Mouse (Mus musculus) E14TG2a.4 (cell line): ENCODE measurements around the gene Nprl3.

ENCODE experiments used
- H3K27me3 ChIP-seq: 2 replicates; pipeline ENCODE4 v1.6.1; 2014; ENCODE audit warnings: low read length, control low read depth; ENCODE audit not compliant: insufficient read depth
- H3K36me3 ChIP-seq: 2 replicates; pipeline ENCODE4 v1.6.1; 2014; ENCODE audit warnings: low read length, control low read depth; ENCODE audit not compliant: insufficient read depth
- H3K4me1 ChIP-seq: replicated peaks from 2 replicates; pipeline ENCODE4 v1.6.1; 2014; ENCODE audit warnings: low read depth, low read length, control low read depth
- H3K4me3 ChIP-seq: replicated peaks from 2 replicates; pipeline ENCODE4 v1.5.1; 2014; ENCODE audit warnings: mild to moderate bottlenecking, low read length
- H3K9me3 ChIP-seq: 2 replicates; pipeline ENCODE4 v1.6.1; 2014; ENCODE audit warnings: low read length, control low read depth
- CTCF ChIP-seq: conservative IDR thresholded peaks from 2 replicates; pipeline ENCODE4 v1.5.1; 2014; ENCODE audit warnings: low read length
- NANOG ChIP-seq: IDR thresholded peaks from 2 replicates; pipeline ENCODE4 v1.6.1; 2014; ENCODE audit warnings: borderline replicate concordance, low read length, mixed read lengths
- POU5F1 ChIP-seq: IDR thresholded peaks from 2 replicates; pipeline ENCODE4 v1.6.1; 2014; ENCODE audit warnings: low read length, borderline replicate concordance

Nprl3 gene

DNA sequence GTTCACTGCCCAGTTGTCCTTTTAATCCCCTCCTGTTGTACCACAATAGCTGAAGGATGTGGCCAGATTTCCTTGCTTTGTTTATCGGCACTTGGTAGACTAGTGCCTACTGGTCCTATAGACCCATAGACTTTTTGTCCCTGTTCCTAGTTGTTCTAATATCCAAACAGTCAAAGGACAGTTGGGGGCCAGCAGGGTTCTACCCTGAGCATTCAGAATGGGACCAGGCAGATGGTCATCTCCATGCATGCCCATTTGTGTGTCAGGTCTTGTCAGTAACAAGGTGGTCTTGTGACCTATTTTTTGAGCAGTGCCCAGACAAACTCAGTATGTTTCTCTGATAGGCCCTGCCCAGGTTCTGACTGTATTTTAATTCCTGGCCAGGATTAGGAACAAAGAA lies 40.5 kb downstream of the Nprl3 start:
- Histone ChIP-seq H3K4me1 (peaks cover 50% of the 10 kb centered on the region), H3K9me3 (no peaks in the 10 kb centered on the region), H3K36me3 (peaks cover 44% of the 10 kb centered on the region), H3K27me3 (peaks cover 28% of the 10 kb centered on the region), H3K4me3 (peak overlapping the region; percentile 91)
- TF ChIP-seq CTCF (no peak), POU5F1 (no peak), NANOG (no peak)

DNA sequence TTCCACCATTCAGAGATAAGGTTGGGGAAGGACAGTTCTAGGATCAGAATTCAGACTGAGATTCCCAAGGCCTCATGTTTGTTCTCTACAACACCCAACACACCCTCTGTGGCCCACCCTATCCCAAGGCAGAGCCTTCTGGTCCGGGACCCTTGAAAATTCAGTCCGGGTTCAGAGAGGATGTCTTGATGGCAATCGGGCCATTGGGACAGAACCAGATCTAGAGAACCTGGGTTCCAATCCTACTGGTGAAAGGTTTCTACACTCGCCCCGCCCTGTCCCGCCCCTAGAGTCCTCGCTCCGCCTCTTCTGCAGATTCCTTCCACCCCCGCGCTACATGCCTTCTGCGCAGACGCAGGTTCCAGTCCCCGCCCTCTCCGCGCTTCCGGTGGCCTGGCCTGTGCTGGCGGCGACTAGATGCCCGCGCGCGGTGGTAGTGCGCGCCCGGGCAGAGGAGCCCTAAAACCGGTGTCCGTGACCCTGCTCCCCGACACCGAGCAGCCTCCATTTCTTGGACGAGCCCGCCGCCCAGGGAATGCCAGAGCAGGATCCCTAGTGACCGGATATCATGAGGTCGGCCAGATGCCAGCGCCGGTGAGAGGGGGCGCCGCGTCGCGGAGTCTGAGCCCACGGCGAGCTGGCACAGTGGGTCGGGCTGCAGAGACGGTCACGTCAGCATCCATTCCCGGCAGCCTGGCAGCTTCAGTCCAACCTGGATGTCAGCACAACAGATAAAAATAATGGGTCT lies 41.2 kb downstream of the Nprl3 start, which contains the start of gene Mpg:
TSS of gene Mpg (plus strand) at position 382 of the 748 bp plus-strand sequence.
- peak within 1 kb of the TSS; percentile 91 for H3K4me3 ChIP-seq
- H3K9me3 ChIP-seq: no peaks in the 10 kb centered on the region
- peaks cover 31% of the 10 kb centered on the region for H3K27me3 ChIP-seq
- TF ChIP-seq NANOG (no peak), CTCF (no peak), POU5F1 (no peak)
- peaks cover 37% of the 10 kb centered on the region for H3K36me3 ChIP-seq
- H3K4me1 ChIP-seq: peaks cover 51% of the 10 kb centered on the region

DNA sequence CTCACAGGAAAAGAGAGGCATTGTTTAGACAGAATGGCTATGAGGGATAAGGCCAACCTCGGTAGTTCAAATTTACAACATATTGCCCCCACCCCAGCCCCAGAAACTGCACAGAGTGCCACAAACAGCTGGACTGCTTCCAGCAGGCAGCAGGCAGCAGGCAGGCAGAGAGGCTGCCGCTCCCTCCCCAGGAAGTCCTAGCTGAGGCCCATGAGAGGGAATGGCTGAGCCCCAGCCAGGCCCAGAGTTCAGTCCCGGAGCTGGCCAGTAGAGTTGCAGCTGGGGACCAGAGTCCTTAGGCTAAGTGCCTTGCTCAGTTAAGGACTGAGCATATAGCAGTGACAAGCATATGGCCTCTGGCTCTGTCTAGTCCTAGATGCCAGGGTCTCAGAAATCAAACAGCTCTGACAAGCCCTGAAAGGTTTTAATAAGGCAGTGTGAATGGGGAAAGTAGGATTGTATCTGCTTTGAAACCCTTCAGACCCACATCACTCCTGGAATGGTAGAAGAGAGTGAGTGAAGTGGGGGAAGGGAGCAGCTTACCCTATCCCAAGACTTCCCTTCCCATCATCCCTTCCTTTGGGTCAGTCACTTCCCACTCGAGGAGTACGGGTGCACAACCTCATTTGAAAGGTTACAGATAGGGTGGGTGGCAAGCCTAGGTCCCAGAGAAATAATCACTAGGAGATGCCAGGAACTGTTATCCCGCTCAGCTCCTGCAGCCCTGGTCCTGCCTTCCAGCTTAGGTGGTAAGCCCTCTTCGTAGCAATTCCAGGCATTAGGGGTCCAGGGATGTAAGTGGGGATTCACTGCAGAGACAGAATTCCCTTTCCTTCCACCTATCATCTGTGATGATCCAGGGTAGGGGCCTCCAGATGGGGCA lies 42.0 kb downstream of the Nprl3 start:
- H3K36me3 ChIP-seq: peaks cover 29% of the 10 kb centered on the region
- H3K4me3 ChIP-seq: peak overlapping the region; percentile 91
- peaks cover 31% of the 10 kb centered on the region for H3K27me3 ChIP-seq
- H3K4me1 ChIP-seq: peaks cover 59% of the 10 kb centered on the region
- H3K9me3 ChIP-seq: no peaks in the 10 kb centered on the region
- no peak for TF ChIP-seq POU5F1
- TF ChIP-seq NANOG: no peak
- no peak for TF ChIP-seq CTCF

DNA sequence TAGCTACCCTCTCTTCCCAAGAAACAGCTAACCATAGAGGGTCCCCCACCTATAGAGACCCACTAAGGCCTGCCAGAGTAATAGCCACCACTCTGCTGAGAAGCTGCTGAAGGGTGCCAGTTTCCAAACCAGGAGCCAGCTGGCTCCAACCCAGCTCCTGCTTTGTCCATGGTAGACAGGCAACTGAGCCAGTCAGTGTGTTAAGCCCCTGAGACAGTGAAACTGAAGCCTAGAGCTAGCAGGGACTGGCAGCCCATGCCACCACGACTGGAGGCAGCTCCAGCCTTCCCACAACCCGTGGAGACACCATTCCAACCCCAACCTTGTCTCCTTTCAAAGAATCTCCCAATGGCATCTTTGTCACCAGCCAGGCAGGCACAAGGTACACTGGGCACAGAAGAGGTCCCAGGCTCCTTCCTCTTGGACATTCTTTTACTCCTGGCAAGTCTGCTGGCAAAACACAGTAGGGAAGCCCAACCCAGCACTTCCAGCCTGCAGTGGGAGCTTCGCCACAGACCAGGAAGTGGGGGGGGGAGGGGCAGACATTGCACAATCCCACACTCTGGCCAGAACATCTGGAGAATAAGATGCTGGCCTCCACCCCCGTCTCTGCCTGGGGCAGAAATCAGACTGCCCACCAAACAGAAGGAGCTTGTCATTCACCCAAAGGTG lies 42.9 kb downstream of the Nprl3 start:
- no peak for TF ChIP-seq CTCF
- TF ChIP-seq POU5F1: no peak
- no peak for TF ChIP-seq NANOG
- 0 out of 2 replicates have a peak overlapping the region, but pooled peaks have one; percentile 26 for H3K4me3 ChIP-seq
- H3K27me3 ChIP-seq: peaks cover 31% of the 10 kb centered on the region
- H3K36me3 ChIP-seq: peaks cover 20% of the 10 kb centered on the region
- no peaks in the 10 kb centered on the region for H3K9me3 ChIP-seq
- H3K4me1 ChIP-seq: peaks cover 68% of the 10 kb centered on the region

DNA sequence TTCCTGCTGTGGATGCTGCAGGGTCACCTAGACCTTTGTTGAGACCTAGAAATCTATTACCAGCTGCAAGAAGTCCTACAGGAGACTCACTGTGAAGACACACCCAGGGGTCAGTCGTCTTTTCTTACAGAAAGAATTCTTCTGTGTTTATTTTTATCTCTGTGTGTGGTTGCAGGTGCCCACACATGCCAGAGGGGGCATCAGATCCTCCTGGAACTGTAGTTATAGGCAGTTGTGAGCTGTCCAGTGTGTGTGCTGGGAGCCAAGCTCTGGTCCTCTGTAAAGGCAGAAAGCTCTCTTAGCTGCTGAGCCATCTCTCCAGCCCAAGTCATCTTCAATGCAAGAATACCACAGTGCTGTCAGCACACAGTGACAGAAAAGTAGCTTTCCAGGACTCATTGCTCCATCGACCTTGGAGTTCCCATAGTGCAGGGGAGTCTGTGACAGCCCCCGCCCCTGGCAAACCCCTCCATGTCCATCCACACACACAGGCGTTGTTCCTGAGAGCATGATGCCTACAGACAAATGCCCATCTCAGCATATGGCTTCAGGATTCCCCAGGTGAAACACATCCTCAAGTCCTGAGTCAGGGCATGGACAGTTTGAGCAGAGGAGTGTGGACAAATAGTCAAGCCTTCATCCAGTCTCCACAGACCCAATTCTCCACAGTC lies 44.1 kb downstream of the Nprl3 start:
- H3K4me1 ChIP-seq: peaks cover 80% of the 10 kb centered on the region
- no peak for TF ChIP-seq NANOG
- peak; percentile 13; the same call in 1 of the 2 replicates for TF ChIP-seq CTCF
- H3K9me3 ChIP-seq: no peaks in the 10 kb centered on the region
- H3K36me3 ChIP-seq: peaks cover 8% of the 10 kb centered on the region
- peak overlapping the region; percentile 95; the same call in 1 of the 2 replicates for H3K4me3 ChIP-seq
- peaks cover 31% of the 10 kb centered on the region for H3K27me3 ChIP-seq

DNA sequence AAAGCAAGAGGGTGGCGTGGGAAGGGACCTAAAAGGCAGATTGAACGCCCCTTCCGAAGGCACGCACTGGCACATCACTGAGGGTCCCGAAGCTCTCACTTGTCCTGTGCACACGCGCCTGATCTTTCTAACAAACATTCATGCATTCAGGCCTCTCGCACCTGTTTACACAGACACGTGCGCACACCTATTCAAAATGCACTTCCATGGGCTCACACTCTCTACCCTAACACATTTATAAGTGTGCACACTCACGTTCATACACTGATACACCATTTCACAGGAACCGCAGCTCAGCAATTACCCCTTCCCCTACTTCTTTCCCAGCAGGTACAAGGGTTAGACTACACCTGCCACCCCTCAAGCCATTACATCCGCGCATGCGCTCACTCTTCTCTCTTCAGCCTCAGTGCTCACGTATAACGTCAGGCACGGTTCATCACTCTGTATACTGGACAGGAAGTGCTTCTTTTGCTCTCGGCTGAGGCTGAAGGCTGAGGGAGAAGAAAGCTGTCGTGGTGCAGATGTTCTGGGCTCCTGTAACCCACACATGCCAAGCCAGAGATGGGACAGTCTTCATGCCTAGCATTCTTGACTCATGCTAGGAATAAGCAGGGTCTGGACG lies 44.8 kb downstream of the Nprl3 start:
- Histone ChIP-seq H3K27me3 (peaks cover 31% of the 10 kb centered on the region), H3K4me1 (peaks cover 85% of the 10 kb centered on the region), H3K36me3 (peaks cover under 1% of the 10 kb centered on the region; the same call in 1 of the 2 replicates), H3K9me3 (no peaks in the 10 kb centered on the region), H3K4me3 (peak overlapping the region; percentile 95)
- TF ChIP-seq NANOG: no peak
- TF ChIP-seq POU5F1: no peak
- no peak for TF ChIP-seq CTCF

DNA sequence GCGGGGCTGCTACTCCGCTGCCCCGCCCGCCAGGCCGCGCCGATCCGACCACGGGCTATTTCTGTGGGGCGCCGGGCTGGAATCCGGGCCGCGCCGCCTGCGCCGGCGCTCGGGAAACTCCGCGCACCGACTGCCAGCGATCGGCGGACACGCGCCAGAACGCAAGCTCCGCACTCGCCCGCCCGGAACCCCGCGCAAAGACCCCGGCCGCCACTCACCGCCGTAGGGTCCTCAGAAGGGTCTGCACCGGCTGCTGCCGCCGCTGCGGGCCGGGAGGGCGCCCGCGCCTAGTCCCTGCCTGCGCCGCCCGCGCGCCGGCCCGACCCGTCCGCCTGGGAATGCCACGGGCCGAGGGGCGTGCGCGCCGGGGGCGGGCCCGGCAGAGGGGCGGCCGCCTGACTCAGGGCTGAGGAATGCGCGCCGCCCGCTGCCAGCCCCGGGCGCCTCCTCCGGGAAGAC lies 45.5 kb downstream of the Nprl3 start, which contains the start of gene Rhbdf1:
TSS of gene Rhbdf1 (minus strand) at position 350 of the 459 bp plus-strand sequence.
- H3K27me3 ChIP-seq: peaks cover 31% of the 10 kb centered on the region
- peaks cover 85% of the 10 kb centered on the region for H3K4me1 ChIP-seq
- H3K36me3 ChIP-seq: no peaks in the 10 kb centered on the region
- peak within 1 kb of the TSS; percentile 95 for H3K4me3 ChIP-seq
- H3K9me3 ChIP-seq: no peaks in the 10 kb centered on the region
- TF ChIP-seq NANOG (no peak), CTCF (no peak), POU5F1 (no peak)
